Mouse (Mus musculus): ENCODE results near the gene Slc22a19.
"Not testable (repeated sequence)": the region's sequence is repeated elsewhere in the genome, so short reads cannot be mapped to it uniquely, and the experiment has no call there.

Gene Slc22a19

DNA sequence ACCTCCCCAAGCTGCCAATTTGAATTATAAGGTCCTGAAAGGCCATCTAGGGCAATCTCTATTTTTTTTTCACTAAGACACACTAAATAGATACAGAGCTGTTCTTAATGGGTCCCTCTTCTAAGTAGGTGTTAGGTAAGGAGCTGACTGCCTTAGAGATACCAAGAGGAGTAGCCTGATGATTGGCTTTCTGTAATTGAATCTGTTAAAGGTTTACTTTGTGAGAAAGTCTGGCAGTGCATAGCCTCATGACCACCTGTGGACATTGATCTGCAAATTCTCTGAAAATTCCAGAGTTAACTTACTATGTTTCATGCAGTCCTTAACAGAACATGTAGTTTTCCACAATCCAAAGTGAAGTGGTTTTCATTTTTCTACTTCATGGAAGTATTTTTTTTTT lies at the start of gene Slc22a19:
TSS of gene Slc22a19 (minus strand) at position 163 of the 400 bp plus-strand sequence.
- DNase-seq (ENCODE audit: low read depth, low spot score): no peak

DNA sequence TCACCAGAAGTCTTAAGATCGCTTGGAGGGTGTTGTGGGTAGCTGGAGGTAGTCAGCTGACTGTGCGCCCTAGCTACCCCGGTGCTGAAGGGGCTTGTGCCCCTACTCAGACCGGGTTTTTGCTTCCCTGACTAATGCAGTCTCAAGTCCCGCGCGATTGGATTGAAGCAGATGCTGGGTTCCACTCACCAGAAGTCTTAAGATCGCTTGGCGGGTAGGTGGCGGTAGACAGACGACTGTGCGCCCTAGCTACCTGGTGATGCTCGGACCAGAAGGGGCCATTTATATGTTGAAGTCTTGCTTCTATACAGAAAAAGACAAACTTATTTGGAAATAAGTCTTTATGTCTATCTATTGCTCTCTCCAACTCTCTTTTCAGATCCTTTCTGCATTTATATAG lies 42.3 kb upstream of the Slc22a19 start:
- DNase-seq (ENCODE audit: low read depth, low spot score): not testable (repeated sequence)

DNA sequence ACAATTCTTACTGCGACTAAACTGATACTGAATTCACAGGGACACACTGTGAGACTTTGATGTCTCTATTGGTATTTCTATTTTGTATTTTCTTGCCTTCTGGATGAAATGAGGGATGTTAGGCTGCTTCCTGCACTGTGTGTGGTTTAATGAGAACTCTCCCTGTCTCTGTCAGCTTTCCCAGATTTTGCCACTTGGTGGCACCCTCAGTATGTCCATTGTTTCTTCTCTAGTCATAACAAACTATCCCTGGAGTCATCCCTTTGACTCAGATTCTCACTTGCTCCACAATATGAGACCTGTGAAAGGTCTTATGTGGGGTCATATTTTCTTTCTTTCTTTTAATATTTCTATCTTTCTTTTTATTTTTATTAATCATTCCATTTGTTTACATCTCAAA lies 18.4 kb upstream of the Slc22a19 start:
- DNase-seq (ENCODE audit: low read depth, low spot score): no peak

DNA sequence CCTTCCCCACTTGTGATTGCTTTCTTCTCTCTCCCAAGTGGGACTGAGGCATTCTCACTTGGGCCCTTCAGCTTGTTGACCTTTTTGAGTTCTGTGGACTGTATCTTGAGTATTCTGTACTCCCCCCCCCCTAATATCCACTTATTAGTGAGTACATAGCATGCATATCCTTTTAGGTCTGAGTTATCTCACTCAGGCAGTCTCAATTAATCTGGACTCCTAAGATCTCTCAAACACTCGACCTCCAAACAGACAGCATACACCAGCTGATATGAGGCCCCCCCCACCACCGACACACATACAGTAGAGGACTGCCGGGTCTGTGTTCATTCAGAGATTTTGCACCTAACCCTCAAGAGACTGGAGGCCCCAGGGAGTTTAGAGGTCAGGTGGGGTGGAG lies 18.0 kb downstream of the Slc22a19 start:
- not testable (repeated sequence) for DNase-seq (ENCODE audit: low read depth, low spot score)

DNA sequence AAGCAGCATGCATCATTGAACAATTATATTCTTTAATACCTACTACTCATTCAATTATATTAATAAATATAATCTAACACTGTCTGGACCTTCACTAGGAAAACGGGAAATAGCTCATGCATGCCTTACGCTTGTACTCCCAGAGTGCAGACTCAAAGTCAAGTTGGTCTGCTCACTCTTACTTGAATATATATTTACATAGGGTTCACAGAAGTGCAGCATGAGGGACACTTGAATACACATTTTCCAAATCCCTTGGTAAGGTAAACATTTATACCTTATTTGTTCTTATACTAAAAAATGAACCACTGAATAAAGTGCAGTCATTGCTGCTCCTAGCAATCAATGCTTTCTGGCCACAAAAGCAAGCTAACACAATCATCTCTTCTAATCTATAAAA lies 19.9 kb downstream of the Slc22a19 start:
- no peak for DNase-seq (ENCODE audit: low read depth, low spot score)

DNA sequence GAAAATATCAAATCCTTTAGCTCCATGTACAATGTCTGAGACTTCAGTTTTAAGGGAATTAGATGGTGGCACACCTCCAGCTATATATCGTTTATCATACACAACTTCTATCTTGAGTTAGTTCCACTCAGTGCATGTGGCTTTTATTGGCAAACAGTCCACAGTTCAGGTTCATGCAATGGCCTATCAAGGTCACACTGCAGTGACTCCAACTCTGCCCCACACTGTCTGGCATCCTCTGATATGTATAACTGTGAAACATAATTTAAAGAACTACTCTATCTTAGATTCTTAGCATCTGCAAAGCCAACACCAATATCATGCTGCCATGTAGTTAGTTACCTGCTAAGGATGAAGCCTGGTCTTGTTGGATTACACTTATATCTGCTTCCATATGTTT lies 23.1 kb downstream of the Slc22a19 start:
- no peak for DNase-seq (ENCODE audit: low read depth, low spot score)

DNA sequence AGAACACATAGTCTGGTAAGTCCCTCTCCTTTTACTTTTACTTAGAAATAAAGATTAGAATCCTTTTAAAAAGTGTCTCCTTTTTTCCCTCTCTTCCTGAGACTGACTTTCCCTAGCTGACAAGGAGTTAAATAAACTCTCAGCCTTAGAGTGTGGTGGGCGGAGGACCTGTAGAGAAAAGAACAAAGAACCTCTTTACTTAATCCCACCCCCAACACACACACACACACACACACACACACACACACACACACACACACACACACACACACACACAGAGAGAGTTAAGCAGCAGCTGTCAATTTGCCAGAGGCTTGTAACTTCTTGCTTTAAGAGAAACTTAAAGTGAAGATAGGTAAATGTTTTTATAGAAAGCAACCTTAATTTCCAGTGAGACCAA lies 39.1 kb downstream of the Slc22a19 start:
- no peak for DNase-seq (ENCODE audit: low read depth, low spot score)

DNA sequence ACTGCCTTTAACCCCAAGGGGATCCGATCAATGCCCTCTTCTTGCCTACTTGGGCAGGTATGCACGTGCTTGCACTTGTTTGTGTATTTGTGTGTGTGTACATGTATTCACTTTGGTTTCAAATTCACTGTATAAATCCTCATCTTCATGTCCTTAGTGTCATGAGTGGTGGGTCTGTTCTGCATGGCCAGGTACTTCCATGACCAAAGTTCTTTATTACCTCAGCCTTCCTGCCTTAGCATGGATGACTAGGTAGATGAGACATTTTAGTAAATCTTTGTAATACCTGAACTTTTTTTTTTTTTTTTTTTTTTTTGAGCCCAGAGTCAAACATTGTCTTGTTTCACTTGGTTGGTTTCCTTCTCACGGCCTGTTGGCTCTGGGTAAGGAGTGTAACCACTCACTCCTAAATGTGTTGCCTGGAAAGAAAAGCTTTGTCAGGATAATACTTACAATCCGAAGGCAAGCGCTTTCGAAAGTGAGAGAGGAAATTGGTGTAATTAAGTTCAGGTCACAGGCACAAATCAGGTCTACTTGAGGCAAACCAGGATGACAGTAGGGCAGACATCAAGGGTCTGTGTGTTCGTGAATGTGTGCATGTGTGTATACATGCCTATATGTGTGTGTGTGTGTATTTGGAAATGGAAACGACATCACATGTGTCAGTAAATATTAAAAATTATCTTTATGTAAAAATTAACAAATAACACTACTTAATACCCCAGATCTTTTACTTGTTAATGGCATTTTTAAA lies 62.0 kb downstream of the Slc22a19 start:
- no peak for DNase-seq (ENCODE audit: low read depth, low spot score)

DNA sequence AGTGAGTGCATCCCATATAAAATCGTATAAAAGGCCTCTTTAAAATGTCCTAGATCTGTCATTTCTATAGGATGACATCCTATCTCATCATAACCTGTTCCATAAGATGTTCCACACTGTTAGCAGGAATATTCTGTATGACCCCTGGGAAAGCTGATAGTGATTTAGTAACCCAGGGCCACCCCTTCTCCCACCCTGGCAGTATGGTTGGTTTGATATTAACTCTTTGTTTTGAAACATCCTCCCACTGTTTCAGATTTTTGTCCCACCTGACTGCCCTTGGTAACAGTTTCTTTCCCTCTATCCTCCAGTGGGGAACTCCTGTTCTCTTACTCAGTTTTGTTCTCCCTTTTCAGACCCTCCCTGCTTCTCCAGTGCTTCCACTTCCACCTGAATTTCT lies 77.3 kb downstream of the Slc22a19 start:
- DNase-seq (ENCODE audit: low read depth, low spot score): no peak

DNA sequence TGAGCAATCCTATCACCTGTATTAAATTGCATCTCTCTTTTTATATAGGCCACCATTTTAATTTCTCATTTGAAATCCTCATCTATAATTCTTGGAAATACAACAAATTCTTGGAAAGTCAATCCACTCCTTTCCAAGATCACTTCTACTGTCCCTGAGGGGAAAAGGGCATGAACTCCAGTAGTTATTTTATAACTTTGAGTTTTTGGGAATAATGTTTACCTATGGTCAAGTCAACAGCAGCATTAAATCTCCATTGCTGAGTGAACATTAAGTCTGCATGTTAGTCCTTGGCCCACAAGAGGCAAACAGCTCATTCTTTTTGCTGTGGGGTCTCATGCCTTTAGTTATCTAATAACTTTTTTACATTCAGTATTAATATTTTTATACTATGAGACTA lies 78.1 kb downstream of the Slc22a19 start:
- no peak for DNase-seq (ENCODE audit: low read depth, low spot score)

Data from R1 (cell line).